Mouse (Mus musculus) liver, postnatal 0 days (tissue): ENCODE results near the gene Mier2. TPM values are rescaled to one million over a fixed set of nuclear protein-coding genes. Genes with fewer than 3 reads are reported as not detected.

Experiments
- ATAC-seq: fragments of 200-750 bp; cut with Nextera tagmentation; 2 replicates; pipeline ENCODE4 v1.8.0; 2017; ENCODE audit warnings: mild to moderate bottlenecking, moderate library complexity
- DNase-seq: peaks from one replicate; pipeline ENCODE4 v3.0.0-alpha.2; 2016
- H3K27ac ChIP-seq: fragments of 300-500 bp; sonication (generic); 2 replicates; pipeline ENCODE4 v1.5.1; 2014; ENCODE audit warnings: antibody characterized with exemption, moderate library complexity, mild to moderate bottlenecking, low read depth
- H3K27me3 ChIP-seq: fragments of 300-500 bp; sonication (generic); 2 replicates; pipeline ENCODE4 v1.6.1; 2014; ENCODE audit warnings: low read length, control low read depth, mixed read lengths; ENCODE audit not compliant: insufficient read depth
- H3K36me3 ChIP-seq: fragments of 300-500 bp; sonication (generic); replicated peaks from 2 replicates; pipeline ENCODE4 v1.6.1; 2014; ENCODE audit warnings: mild to moderate bottlenecking, control low read depth, low read length, moderate library complexity, mixed read lengths; ENCODE audit not compliant: insufficient read depth
- H3K4me1 ChIP-seq: fragments of 300-500 bp; sonication (generic); 2 replicates; pipeline ENCODE4 v1.6.1; 2014; ENCODE audit warnings: antibody characterized with exemption, mild to moderate bottlenecking, control low read depth; ENCODE audit not compliant: insufficient read depth
- H3K4me2 ChIP-seq: fragments of 300-500 bp; sonication (generic); 2 replicates; pipeline ENCODE4 v1.6.1; 2014; ENCODE audit warnings: low read depth, mild to moderate bottlenecking, low read length, moderate library complexity, mixed read lengths
- H3K4me3 ChIP-seq: fragments of 300-500 bp; sonication (generic); 2 replicates; pipeline ENCODE4 v1.5.1; 2014; ENCODE audit warnings: low read depth, low read length
- H3K9ac ChIP-seq: fragments of 300-500 bp; sonication (generic); replicated peaks from 2 replicates; pipeline ENCODE4 v1.6.1; 2014; ENCODE audit warnings: mild to moderate bottlenecking, moderate library complexity
- H3K9me3 ChIP-seq: fragments of 300-500 bp; sonication (generic); 2 replicates; pipeline ENCODE4 v1.6.1; 2016; ENCODE audit warnings: mild to moderate bottlenecking, control low read depth, low read length, mixed read lengths
- CTCF ChIP-seq: sonication (generic); IDR thresholded peaks from 2 replicates; pipeline ENCODE4 v1.5.1; 2016; ENCODE audit warnings: antibody characterized with exemption, low read depth
- EP300 ChIP-seq: IDR thresholded peaks from 2 replicates; pipeline ENCODE4 v1.6.1; 2016; ENCODE audit warnings: antibody characterized with exemption, low read depth, mild to moderate bottlenecking
- WGBS: fragments of 180-500 bp; shearing (Covaris S2); extraction: QIAGEN DNeasy Blood & Tissue Kit; methylation state at CpG from one replicate; pipeline ENCODE4 v1.1.7; 2014; ENCODE audit not compliant: insufficient replicate concordance; 5-methylcytosine and 5-hydroxymethylcytosine counted together
- polyA plus RNA-seq: library from polyadenylated mRNA; unstranded; fragments of >200 nt; fragmentation: Nextera tagmentation; extraction: Ambion mirVana; gene quantifications from 2 replicates; pipeline ENCODE4 v1.2.1, GENCODE M21; 2015

Gene Mier2
- polyA plus RNA-seq, 1 experiment from 2014 or later, result 8.6 TPM

DNA sequence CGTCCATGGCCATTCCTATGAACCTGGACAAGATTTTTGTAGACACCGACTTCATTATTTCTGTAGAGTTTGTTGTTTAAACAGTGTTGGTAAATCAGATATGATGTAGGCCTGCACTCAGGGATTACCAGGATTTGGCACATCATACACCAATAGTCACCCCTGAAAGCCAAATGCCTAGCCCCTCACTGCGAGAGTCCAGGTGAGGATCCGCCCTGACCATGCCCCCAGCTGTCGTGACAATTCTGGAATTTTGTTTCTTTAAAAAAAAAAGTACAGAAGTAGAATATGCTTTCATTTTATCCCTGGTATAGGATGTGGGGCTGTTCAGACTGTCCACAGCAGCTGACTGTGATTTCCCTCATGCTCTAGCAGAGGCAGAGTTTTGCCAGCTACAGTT is 14.9 kb upstream of the Mier2 start:
- ATAC-seq, result no peak
- no peaks in the 10 kb centered on the region for H3K36me3 ChIP-seq

DNA sequence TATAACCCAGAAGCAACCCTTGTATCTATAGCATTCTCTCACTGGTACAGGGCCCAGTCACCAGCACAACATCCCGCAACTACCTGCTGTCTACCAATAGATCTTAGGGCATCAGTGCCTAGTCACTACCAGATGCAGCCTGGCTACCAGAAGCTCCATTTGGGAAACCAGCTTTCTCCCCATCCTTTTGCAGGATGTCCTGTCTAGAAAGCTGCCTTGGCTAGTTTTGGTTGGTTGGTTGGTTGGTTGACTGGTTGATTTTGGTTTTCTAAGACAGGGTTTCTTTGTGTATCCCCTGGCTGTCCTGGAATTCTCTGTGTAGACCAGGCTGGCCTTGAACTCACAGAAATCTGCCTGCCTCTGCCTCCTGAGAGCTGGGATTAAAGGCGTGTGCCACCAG is 4.7 kb upstream of the Mier2 start:
- WGBS, result 82% methylated on average over 2 of the region's 2 CpGs
- no peak for TF ChIP-seq CTCF
- TF ChIP-seq EP300, result no peak
- Histone ChIP-seq H3K4me1 (peaks cover 3% of the 10 kb centered on the region; the same call in 1 of the 2 replicates), H3K27ac (no peak overlapping the region), H3K4me3 (no peak overlapping the region), H3K36me3 (no peaks in the 10 kb centered on the region), H3K4me2 (no peak overlapping the region), H3K9me3 (no peaks in the 10 kb centered on the region), H3K27me3 (no peaks in the 10 kb centered on the region), H3K9ac (no peak overlapping the region)
- DNase-seq (peak; percentile 2), ATAC-seq (no peak)

More for the DNA sequence above, 14.9 kb upstream of the Mier2 start:
- no peaks in the 10 kb centered on the region for H3K9me3 ChIP-seq
- H3K4me3 ChIP-seq, result no peak overlapping the region
- H3K9ac ChIP-seq, result no peak overlapping the region
- TF ChIP-seq EP300, result no peak
- TF ChIP-seq CTCF, result no peak
- WGBS, result 76% methylated on average over 5 of the region's 5 CpGs
- H3K4me1 ChIP-seq, result no peaks in the 10 kb centered on the region
- no peaks in the 10 kb centered on the region for H3K27me3 ChIP-seq
- no peak overlapping the region for H3K4me2 ChIP-seq
- DNase-seq, result peak; percentile 6
- H3K27ac ChIP-seq, result no peak overlapping the region

DNA sequence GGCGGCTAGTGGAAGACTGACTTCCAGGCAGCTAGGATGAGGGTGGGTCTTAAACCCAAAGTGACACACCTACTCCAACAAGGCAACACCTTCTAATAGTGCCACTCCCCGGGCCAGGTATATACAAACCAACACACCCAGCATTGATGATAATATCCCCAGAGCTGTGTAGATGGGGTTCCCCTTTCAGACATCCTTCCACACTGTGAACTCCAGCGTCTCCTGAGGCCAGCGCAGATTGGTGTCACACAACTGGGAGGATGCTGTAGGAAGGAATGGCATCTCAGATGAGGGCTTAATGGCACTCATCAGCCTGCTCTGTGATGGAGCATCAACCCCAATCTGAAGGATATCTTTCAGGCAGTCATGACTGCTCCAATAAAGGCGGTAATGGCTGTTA is 2.5 kb upstream of the Mier2 start:
- peaks cover 18% of the 10 kb centered on the region for H3K4me1 ChIP-seq
- no peaks in the 10 kb centered on the region for H3K9me3 ChIP-seq
- peak; percentile 7 for DNase-seq
- H3K27me3 ChIP-seq, result no peaks in the 10 kb centered on the region
- no peak for TF ChIP-seq CTCF
- no peak for TF ChIP-seq EP300
- H3K36me3 ChIP-seq, result no peaks in the 10 kb centered on the region
- H3K4me3 ChIP-seq, result no peak overlapping the region
- no peak overlapping the region for H3K4me2 ChIP-seq
- WGBS, result 89% methylated on average over 5 of the region's 5 CpGs
- ATAC-seq, result no peak
- H3K27ac ChIP-seq, result no peak overlapping the region
- H3K9ac ChIP-seq, result no peak overlapping the region

GRCm38 (mm10) chr10:79556951-79557350 is 2.0 kb upstream of the Mier2 start:
- WGBS, result 80% methylated on average over 5 of the region's 5 CpGs
- DNase-seq, result peak; percentile 4
- H3K4me1 ChIP-seq, result peaks cover 18% of the 10 kb centered on the region

GRCm38 (mm10) chr10:79555238-79555724 is 282 bp upstream of the Mier2 start:
- WGBS, result 28% methylated on average over 7 of the region's 7 CpGs
- no peak for ATAC-seq
- no peaks in the 10 kb centered on the region for H3K27me3 ChIP-seq

More at GRCm38 (mm10) chr10:79556951-79557350, 2.0 kb upstream of the Mier2 start:
- H3K9me3 ChIP-seq, result no peaks in the 10 kb centered on the region
- TF ChIP-seq EP300 (no peak), CTCF (no peak)
- H3K36me3 ChIP-seq, result no peaks in the 10 kb centered on the region
- no peak for ATAC-seq
- H3K27ac ChIP-seq, result no peak overlapping the region
- no peak overlapping the region for H3K9ac ChIP-seq
- no peak overlapping the region for H3K4me2 ChIP-seq
- H3K27me3 ChIP-seq, result no peaks in the 10 kb centered on the region
- H3K4me3 ChIP-seq, result no peak overlapping the region

DNA sequence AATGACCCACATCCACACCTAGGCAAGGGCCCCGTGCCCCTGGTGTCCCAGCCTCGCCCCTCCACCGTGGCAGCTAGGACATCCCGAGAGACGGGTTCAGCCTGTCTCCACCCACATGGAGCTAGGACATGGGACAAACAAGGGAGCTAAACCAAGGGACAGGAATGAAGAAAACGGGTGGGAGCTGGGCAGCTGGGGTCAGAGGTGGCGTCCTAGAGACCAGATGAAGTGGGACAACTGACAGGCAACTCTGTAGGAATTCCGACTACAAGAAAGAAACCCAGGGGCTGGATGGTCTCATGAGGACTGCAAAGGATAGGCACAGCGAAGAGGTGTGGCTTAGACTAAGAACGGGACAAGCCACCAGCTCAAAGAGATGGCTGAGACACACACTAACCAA is 1.3 kb downstream of the Mier2 start:
- no peaks in the 10 kb centered on the region for H3K9me3 ChIP-seq
- H3K27me3 ChIP-seq, result no peaks in the 10 kb centered on the region
- H3K4me1 ChIP-seq, result peaks cover 18% of the 10 kb centered on the region
- H3K4me2 ChIP-seq, result peak overlapping the region; percentile 85
- TF ChIP-seq EP300 (no peak), CTCF (no peak)
- peaks cover 11% of the 10 kb centered on the region for H3K36me3 ChIP-seq
- H3K9ac ChIP-seq, result no peak overlapping the region
- 37% methylated on average over 10 of the region's 10 CpGs for WGBS
- H3K4me3 ChIP-seq, result peak overlapping the region; percentile 73; the same call in 1 of the 2 replicates
- DNase-seq (peak; percentile 16), ATAC-seq (no peak)
- H3K27ac ChIP-seq, result no peak overlapping the region

More at GRCm38 (mm10) chr10:79555238-79555724, 282 bp upstream of the Mier2 start:
- Histone ChIP-seq H3K4me2 (peak overlapping the region; percentile 85), H3K27ac (no peak overlapping the region), H3K9me3 (no peaks in the 10 kb centered on the region), H3K4me1 (peaks cover 18% of the 10 kb centered on the region), H3K9ac (peak overlapping the region; percentile 81), H3K4me3 (peak overlapping the region; percentile 73), H3K36me3 (no peaks in the 10 kb centered on the region)
- TF ChIP-seq CTCF (no peak), EP300 (no peak)
- peak; percentile 12 for DNase-seq
